Mouse (Mus musculus) ES-E14 (cell line): ENCODE measurements at regions not wholly inside any gene's neighbourhood (a gene's known extent, or its start where the extent isn't known, plus 50 kb on each side); places are given as distances from the start of the nearest gene placed in this dataset.

ENCODE experiments used
- DNase-seq: peaks from one replicate; pipeline ENCODE4 v3.0.0-alpha.2; 2013; ENCODE audit warnings: low read depth, low spot score
- H3K27ac ChIP-seq: 2 replicates; pipeline ENCODE4 v1.5.1; 2012; ENCODE audit warnings: low read depth, mild to moderate bottlenecking, low read length, moderate library complexity, mixed read lengths; ENCODE audit not compliant: poor library complexity, insufficient read depth, severe bottlenecking
- H3K36me3 ChIP-seq: 2 replicates; pipeline ENCODE4 v1.6.1; 2012; ENCODE audit warnings: mild to moderate bottlenecking, low read length, moderate library complexity, mixed read lengths; ENCODE audit not compliant: control insufficient read depth, poor library complexity, insufficient read depth, severe bottlenecking
- H3K4me1 ChIP-seq, 2 experiments: fragments of 150-350 bp in 1 of 2; sonication (generic) in 1 of 2; 2 replicates each; pipeline ENCODE4 v1.6.1; 2012; ENCODE audit warnings: low read length in 2 of 2, mild to moderate bottlenecking in 1 of 2, mixed read lengths in 1 of 2; ENCODE audit not compliant: control insufficient read depth in 2 of 2, insufficient read depth in 2 of 2, poor library complexity in 1 of 2
- H3K4me3 ChIP-seq, 2 experiments: fragments of 150-350 bp in 1 of 2; sonication (generic) in 1 of 2; 2 replicates each; pipeline ENCODE4 v1.5.1; 2012; ENCODE audit warnings: low read length in 2 of 2, low read depth in 1 of 2, mild to moderate bottlenecking in 1 of 2, mixed read lengths in 1 of 2; ENCODE audit not compliant: insufficient read depth in 1 of 2, poor library complexity in 1 of 2, severe bottlenecking in 1 of 2
- H3K9ac ChIP-seq: 2 replicates; pipeline ENCODE4 v1.6.1; 2012; ENCODE audit warnings: low read depth, mild to moderate bottlenecking, low read length, mixed read lengths; ENCODE audit not compliant: poor library complexity, insufficient read depth, severe bottlenecking
- H3K9me3 ChIP-seq: fragments of 150-350 bp; sonication (generic); 2 replicates; pipeline ENCODE4 v1.6.1; 2012; ENCODE audit warnings: low read depth, mild to moderate bottlenecking, low read length; ENCODE audit not compliant: control insufficient read depth, insufficient read depth
- CHD2 ChIP-seq: IDR thresholded peaks from 2 replicates; pipeline ENCODE4 v1.6.1; 2014; ENCODE audit warnings: mild to moderate bottlenecking, low read depth, low read length, inconsistent platforms
- HCFC1 ChIP-seq: IDR thresholded peaks from 2 replicates; pipeline ENCODE4 v1.6.1; 2012; ENCODE audit warnings: low read length, inconsistent platforms, borderline replicate concordance; ENCODE audit not compliant: insufficient read depth
- MAFK ChIP-seq: IDR thresholded peaks from 2 replicates; pipeline ENCODE4 v1.6.1; 2014; ENCODE audit warnings: mild to moderate bottlenecking, low read depth, low read length, inconsistent platforms; ENCODE audit not compliant: insufficient read depth
- ZC3H11A ChIP-seq: IDR thresholded peaks from 2 replicates; pipeline ENCODE4 v1.6.1; 2012; ENCODE audit warnings: low read depth, mild to moderate bottlenecking, inconsistent platforms, low read length, borderline replicate concordance
- ZNF384 ChIP-seq: IDR thresholded peaks from 2 replicates; pipeline ENCODE4 v1.6.1; 2012; ENCODE audit warnings: low read depth, low read length, inconsistent platforms
- in situ Hi-C, 2 experiments: fragments of 600-800 bp; cut with MboI; formaldehyde crosslinking; loops; one replicate each; pipeline ENCODE4 v1.15.1; 2025; ENCODE audit warnings: low sequenced_read_pairs in 2 of 2, inconsistent platforms in 1 of 2; ENCODE audit not compliant: unreplicated experiment in 2 of 2

DNA sequence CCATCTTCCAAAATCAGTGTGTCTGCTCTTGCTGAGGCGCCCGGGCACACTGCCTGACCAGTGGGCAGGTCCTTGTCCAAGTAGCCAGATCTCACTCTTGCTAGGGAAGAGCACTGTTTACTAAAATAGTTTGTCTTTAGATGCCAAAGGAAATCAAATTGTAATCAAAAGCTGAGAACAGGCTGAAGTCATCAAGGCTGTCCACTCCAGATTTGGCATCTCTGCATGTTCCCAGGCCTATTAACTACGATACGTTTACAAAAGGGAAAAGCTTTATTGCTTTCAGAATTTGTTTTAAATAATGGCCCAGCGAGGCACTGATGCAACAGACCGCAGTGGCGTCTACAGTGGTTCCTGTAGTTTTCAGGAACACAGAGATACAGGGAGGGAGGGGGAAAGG lies 137.2 kb upstream of the Arglu1 start:
- H3K4me3 ChIP-seq, result no peak overlapping the region
- no peaks in the 10 kb centered on the region for H3K4me1 ChIP-seq
- no peak for DNase-seq
- no peak for TF ChIP-seq HCFC1
- TF ChIP-seq ZC3H11A, result no peak
- TF ChIP-seq CHD2, result no peak
- TF ChIP-seq MAFK, result no peak
- TF ChIP-seq ZNF384, result no peak
- no peak overlapping the region for H3K9ac ChIP-seq
- H3K9me3 ChIP-seq, result no peaks in the 10 kb centered on the region
- in situ Hi-C loops, result no loop called here
- no peaks in the 10 kb centered on the region for H3K36me3 ChIP-seq
- H3K27ac ChIP-seq, result no peak overlapping the region

DNA sequence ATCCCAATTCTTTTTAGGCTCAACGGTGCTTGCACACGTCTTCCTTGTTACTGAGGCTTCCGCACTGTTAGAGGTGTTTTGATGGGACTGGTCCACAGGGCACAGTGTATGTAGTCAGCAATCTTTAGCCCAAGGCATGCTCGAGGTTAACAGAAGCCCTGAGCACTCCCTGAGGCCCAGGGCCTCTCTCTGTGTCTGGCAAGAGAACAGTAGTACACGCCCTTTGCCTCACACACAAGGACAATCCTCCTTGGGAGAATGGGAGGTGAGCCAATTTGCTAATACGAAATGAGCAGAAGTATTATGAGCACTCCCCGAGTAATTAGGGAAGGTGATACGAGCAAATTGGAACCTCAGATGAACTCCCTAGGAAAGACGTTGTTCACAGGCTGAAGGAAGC lies 136.5 kb upstream of the Arglu1 start:
- no peak overlapping the region for H3K27ac ChIP-seq
- DNase-seq, result no peak
- H3K9me3 ChIP-seq, result no peaks in the 10 kb centered on the region
- TF ChIP-seq ZC3H11A (no peak), HCFC1 (no peak), ZNF384 (no peak), MAFK (no peak), CHD2 (no peak)
- in situ Hi-C loops, result no loop called here
- H3K9ac ChIP-seq, result no peak overlapping the region
- no peak overlapping the region for H3K4me3 ChIP-seq
- no peaks in the 10 kb centered on the region for H3K36me3 ChIP-seq
- H3K4me1 ChIP-seq, result no peaks in the 10 kb centered on the region

DNA sequence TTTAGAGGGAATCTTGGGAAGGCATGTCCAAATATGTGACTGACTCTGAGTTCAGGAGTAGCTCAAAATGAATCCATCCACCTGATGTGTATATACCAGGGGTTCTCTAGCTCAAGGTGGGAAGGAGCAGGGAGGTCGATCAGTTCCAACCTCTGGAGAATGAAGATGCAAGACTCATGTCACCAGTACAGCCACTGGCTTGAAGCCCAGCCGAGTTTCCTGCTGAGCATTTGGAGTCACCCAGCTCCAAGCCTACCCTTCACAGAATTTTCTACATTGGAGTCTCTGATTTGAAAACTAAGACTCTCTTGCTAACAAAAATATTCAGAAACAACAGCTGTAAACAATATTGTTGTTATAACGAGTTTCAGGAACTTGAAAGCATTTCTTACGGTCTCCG lies 134.6 kb upstream of the Arglu1 start:
- DNase-seq, result no peak
- H3K27ac ChIP-seq, result no peak overlapping the region
- no peak overlapping the region for H3K9ac ChIP-seq
- H3K36me3 ChIP-seq, result no peaks in the 10 kb centered on the region
- in situ Hi-C loops, result no loop called here
- H3K4me1 ChIP-seq, result no peaks in the 10 kb centered on the region
- no peaks in the 10 kb centered on the region for H3K9me3 ChIP-seq
- TF ChIP-seq CHD2 (no peak), MAFK (no peak)
- H3K4me3 ChIP-seq, result no peak overlapping the region

DNA sequence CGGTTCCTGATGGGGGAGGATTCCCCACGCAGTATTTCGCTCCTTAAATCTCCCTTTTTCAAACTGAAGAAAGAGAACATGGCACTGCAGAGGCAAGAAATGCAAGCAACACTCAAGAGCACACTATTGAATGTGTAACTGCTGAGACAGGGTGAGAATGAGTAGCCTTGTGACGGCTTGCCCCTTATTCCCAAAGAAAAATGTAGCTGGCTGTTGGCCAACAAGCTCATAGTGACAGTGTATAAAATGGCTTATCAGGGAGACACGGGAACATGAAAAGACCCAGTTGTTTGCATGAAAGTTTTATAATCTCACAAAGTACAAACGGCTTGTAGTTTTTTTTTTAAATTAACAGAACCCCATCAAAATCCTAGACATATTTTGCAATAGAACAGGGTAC lies 130.8 kb upstream of the Arglu1 start:
- Histone ChIP-seq H3K36me3 (no peaks in the 10 kb centered on the region), H3K4me1 (no peaks in the 10 kb centered on the region), H3K27ac (no peak overlapping the region), H3K4me3 (no peak overlapping the region), H3K9me3 (no peaks in the 10 kb centered on the region), H3K9ac (no peak overlapping the region)
- TF ChIP-seq ZC3H11A (no peak), ZNF384 (no peak)
- DNase-seq, result no peak
- in situ Hi-C loops, result no loop called here

DNA sequence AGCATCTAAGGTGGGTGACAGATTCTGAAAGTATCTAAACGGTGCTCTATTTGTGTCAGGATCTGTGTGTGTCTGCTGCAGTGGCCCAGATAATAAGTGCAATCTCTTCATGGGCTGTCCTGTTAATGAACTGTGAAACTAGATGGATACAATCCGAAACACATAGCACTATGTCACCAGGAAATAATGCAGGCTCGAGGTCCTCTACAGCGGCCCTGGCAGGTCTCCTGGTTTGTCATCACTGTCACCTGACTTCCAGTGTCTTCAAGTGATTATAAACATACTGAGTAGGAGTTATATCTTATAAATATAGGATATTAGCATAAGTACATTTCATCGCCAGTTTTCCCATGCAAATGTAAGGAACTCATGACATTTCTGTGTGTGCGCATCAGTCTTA lies 130.3 kb upstream of the Arglu1 start:
- Histone ChIP-seq H3K4me3 (no peak overlapping the region), H3K27ac (no peak overlapping the region), H3K9ac (no peak overlapping the region), H3K4me1 (no peaks in the 10 kb centered on the region), H3K36me3 (no peaks in the 10 kb centered on the region), H3K9me3 (no peaks in the 10 kb centered on the region)
- in situ Hi-C loops, result no loop called here
- DNase-seq, result no peak
- TF ChIP-seq ZNF384 (no peak), HCFC1 (no peak), ZC3H11A (no peak), CHD2 (no peak), MAFK (no peak)
